Mouse (Mus musculus) ES-Bruce4 (cell line): ENCODE measurements around the gene P2ry4. TPM values are rescaled to one million over a fixed set of nuclear protein-coding genes. Genes with fewer than 3 reads are reported as not detected.
A peak's percentile ranks its signal among the peaks of the same experiment; 100 is the strongest.

Experiments
- H3K27ac ChIP-seq: 2 replicates; pipeline ENCODE4 v1.5.1; 2012; ENCODE audit warnings: low read length, inconsistent platforms; ENCODE audit not compliant: insufficient read depth
- H3K27me3 ChIP-seq: 2 replicates; pipeline ENCODE4 v1.6.1; 2012; ENCODE audit warnings: mild to moderate bottlenecking, low read length, inconsistent platforms; ENCODE audit not compliant: control insufficient read depth, poor library complexity, insufficient read depth, severe bottlenecking
- H3K36me3 ChIP-seq: 2 replicates; pipeline ENCODE4 v1.6.1; 2012; ENCODE audit warnings: inconsistent platforms, mild to moderate bottlenecking, low read length, moderate library complexity; ENCODE audit not compliant: control insufficient read depth, poor library complexity, insufficient read depth, severe bottlenecking
- H3K4me1 ChIP-seq: one replicate; pipeline ENCODE4 v1.8.1; 2011; ENCODE audit warnings: low read length; ENCODE audit not compliant: control insufficient read depth, insufficient read depth
- H3K4me3 ChIP-seq: 2 replicates; pipeline ENCODE4 v1.5.1; 2011; ENCODE audit warnings: low read depth, mild to moderate bottlenecking, low read length
- H3K9ac ChIP-seq: 2 replicates; pipeline ENCODE4 v1.6.1; 2012; ENCODE audit warnings: low read depth, mild to moderate bottlenecking, inconsistent platforms; ENCODE audit not compliant: poor library complexity, severe bottlenecking
- H3K9me3 ChIP-seq: replicated peaks from 2 replicates; pipeline ENCODE4 v1.6.1; 2012; ENCODE audit warnings: mild to moderate bottlenecking, low read length, inconsistent platforms; ENCODE audit not compliant: control insufficient read depth, poor library complexity, insufficient read depth, severe bottlenecking
- CTCF ChIP-seq: IDR thresholded peaks from one replicate; pipeline ENCODE4 v1.8.1; 2011; ENCODE audit warnings: low read depth, low read length
- EP300 ChIP-seq: IDR thresholded peaks from 2 replicates; pipeline ENCODE4 v1.6.1; 2011; ENCODE audit warnings: low read depth, low read length; ENCODE audit not compliant: insufficient read depth
- POLR2A ChIP-seq: IDR thresholded peaks from one replicate; pipeline ENCODE4 v1.8.1; 2011; ENCODE audit warnings: low read length; ENCODE audit not compliant: insufficient read depth
- polyA plus RNA-seq: library from polyadenylated mRNA; stranded (reverse); fragments of >200 nt; gene quantifications from 2 replicates; pipeline ENCODE4 v1.2.4, GENCODE M21; 2011; ENCODE audit warnings: low read depth; ENCODE audit not compliant: missing spikeins, insufficient read depth, insufficient read length

Gene P2ry4
- polyA plus RNA-seq, 1 experiment: 1.6 TPM

DNA sequence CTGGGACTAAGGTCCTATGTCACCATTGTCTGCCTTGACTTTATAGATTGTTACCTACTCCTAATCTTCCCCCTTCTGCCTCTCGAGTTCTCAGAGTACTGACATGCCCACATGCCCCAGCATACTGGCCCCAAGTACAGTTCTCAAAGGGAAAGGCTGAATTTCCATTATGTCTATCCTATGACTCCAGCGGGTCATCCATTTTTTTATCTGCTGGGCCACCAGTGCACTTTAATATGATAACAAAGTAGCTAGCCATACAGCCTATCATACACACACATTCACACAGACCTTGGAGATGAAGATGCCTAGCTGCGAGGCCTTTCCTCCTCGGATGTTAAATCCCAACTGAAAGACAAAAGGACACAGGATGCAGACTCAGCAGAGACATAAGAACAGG is 29.6 kb upstream of the P2ry4 start:
- Histone ChIP-seq H3K4me3 (no peak overlapping the region), H3K4me1 (no peaks in the 10 kb centered on the region), H3K36me3 (peaks cover 3% of the 10 kb centered on the region), H3K27me3 (no peaks in the 10 kb centered on the region), H3K9me3 (no peaks in the 10 kb centered on the region), H3K9ac (no peak overlapping the region), H3K27ac (no peak overlapping the region)
- no peak for TF ChIP-seq CTCF
- no peak for TF ChIP-seq POLR2A
- no peak for TF ChIP-seq EP300

DNA sequence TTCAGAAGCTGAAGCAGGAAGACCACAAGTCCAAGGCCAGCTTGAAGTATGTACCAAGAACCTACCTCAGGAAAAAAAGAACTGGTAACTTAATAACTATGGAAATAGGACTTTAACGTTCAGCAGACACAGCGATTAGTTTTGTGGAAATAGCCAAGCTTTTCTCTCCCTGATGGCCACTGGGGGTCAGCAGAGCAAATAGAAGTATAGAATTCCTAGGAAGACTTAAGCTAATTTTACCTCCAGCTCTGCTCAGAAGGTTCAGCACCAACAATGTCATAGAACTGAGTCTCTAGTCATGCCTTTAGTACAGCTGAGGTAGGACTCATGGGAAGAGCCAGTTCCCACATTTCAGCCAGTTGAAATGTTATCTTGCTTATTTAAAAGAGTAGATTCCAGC is 26.7 kb upstream of the P2ry4 start:
- Histone ChIP-seq H3K27me3 (no peaks in the 10 kb centered on the region), H3K4me1 (peaks cover 5% of the 10 kb centered on the region), H3K9me3 (no peaks in the 10 kb centered on the region), H3K36me3 (peaks cover 3% of the 10 kb centered on the region), H3K27ac (no peak overlapping the region), H3K4me3 (no peak overlapping the region), H3K9ac (no peak overlapping the region)
- TF ChIP-seq CTCF: no peak
- no peak for TF ChIP-seq POLR2A
- TF ChIP-seq EP300: no peak

DNA sequence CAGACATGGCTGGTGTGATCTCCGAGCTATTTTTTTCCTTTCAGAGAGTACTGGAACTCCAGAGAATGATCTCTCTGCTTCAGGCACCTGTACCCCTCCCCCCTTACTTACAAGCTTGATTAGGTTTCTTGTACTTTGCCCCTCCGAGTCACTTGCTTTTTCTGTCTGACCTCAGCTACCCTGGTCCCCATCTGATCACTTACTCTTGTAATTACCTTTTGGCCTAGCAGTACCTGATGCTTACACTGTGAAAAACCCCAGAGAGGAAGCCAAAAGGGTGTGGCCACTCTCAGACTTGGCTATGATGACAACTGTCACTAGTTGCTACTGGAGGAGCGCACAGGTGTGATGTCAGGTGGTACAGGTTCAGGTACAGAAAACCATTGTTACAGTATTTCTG is 23.8 kb upstream of the P2ry4 start:
- Histone ChIP-seq H3K9ac (no peak overlapping the region), H3K36me3 (peaks cover 3% of the 10 kb centered on the region), H3K4me3 (no peak overlapping the region), H3K27me3 (no peaks in the 10 kb centered on the region), H3K4me1 (peaks cover 5% of the 10 kb centered on the region), H3K9me3 (no peaks in the 10 kb centered on the region), H3K27ac (no peak overlapping the region)
- TF ChIP-seq CTCF (no peak), EP300 (no peak), POLR2A (no peak)

DNA sequence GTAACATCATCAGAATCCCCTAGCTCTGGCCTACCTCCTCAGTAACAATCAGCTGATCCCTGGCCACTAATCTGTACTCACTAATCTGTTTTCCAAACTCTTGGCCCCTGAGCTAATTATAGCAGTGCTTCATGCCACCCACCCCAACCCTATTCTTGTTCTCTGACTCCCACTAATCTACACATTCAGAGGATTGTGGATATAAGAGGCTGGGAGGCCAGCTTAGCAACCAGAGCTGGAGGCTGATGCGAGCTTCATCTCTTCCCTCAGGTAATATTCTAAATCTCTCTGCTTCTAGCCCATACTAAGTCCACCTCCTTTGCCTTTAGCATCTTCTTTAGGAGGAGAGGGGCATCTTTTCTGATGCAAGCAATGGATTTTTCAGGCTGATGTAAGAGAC is 10.6 kb upstream of the P2ry4 start, which contains the start of gene Arr3:
Gene Arr3 (plus strand): TSS at position 184 of the 400 bp plus-strand sequence.
- H3K4me1 ChIP-seq: no peaks in the 10 kb centered on the region
- H3K9me3 ChIP-seq: no peaks in the 10 kb centered on the region
- no peaks in the 10 kb centered on the region for H3K27me3 ChIP-seq
- TF ChIP-seq CTCF: no peak
- no peak for TF ChIP-seq POLR2A
- TF ChIP-seq EP300: no peak
- no peak within 1 kb of the TSS for H3K9ac ChIP-seq
- no peak within 1 kb of the TSS for H3K27ac ChIP-seq
- H3K36me3 ChIP-seq: no peaks in the 10 kb centered on the region
- H3K4me3 ChIP-seq: no peak within 1 kb of the TSS

DNA sequence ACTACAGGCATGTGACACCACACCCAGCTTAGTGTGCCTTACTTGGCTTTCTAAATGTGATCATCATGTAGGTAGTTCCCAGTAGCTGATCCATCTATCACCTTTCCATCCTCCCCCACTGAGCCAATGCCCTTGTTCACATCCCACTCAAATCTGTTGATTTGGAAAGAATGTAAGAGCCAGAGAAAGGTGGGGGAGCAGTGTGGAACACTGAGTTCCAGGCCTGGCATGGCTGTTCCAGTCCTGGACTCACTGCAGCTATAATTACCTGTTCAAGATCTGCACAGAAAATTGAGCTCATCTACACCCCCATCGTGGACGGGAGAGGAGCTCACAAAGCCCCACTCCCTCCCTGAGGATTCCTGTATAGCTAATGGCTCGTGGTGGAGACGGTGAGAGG is 5.1 kb upstream of the P2ry4 start:
- no peaks in the 10 kb centered on the region for H3K27me3 ChIP-seq

DNA sequence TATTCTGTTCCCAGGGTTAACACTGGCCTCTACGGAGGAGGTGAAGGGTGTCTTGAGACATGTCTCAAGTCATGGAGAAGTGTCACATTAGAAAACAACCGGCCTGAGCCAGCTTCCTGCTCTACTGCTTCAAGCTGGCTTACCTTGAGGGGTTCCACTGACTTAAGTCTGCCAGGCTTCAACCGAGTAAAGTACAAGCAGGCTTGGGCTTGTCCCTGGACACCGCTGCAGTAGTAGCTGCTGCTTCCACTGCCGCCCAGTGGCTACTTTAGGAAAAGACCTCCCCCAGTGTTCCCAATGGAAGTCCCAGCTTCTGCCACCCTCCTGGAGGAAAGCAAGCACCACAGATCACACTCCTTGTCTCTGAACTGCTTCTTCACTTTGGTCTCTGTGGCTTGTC is 2.8 kb upstream of the P2ry4 start:
- Histone ChIP-seq H3K4me3 (no peak overlapping the region), H3K9me3 (no peaks in the 10 kb centered on the region), H3K9ac (no peak overlapping the region), H3K27ac (no peak overlapping the region), H3K36me3 (no peaks in the 10 kb centered on the region), H3K4me1 (no peaks in the 10 kb centered on the region), H3K27me3 (no peaks in the 10 kb centered on the region)
- no peak for TF ChIP-seq POLR2A
- TF ChIP-seq CTCF: peak; percentile 60
- TF ChIP-seq EP300: no peak

More for the DNA sequence above, 5.1 kb upstream of the P2ry4 start:
- H3K9ac ChIP-seq: no peak overlapping the region
- no peaks in the 10 kb centered on the region for H3K9me3 ChIP-seq
- H3K4me1 ChIP-seq: no peaks in the 10 kb centered on the region
- H3K4me3 ChIP-seq: no peak overlapping the region
- no peak for TF ChIP-seq EP300
- no peak for TF ChIP-seq CTCF
- no peak for TF ChIP-seq POLR2A
- no peak overlapping the region for H3K27ac ChIP-seq
- H3K36me3 ChIP-seq: no peaks in the 10 kb centered on the region
